Mouse (Mus musculus) right cerebral cortex, adult 18-20 months (tissue): ENCODE results near the gene Krt4.
A peak's percentile ranks its signal among the peaks of the same experiment; 100 is the strongest.

Experiments used
- DNase-seq: peaks from one replicate; pipeline ENCODE4 v3.0.0; 2022; ENCODE audit warnings: mixed read lengths

The Krt4 gene

GRCm38 (mm10) chr15:101924635-101925034, at the start of gene Krt4:
TSS of gene Krt4 (minus strand) at chr15:101924735.
- DNase-seq: no peak

- peak; percentile 92 for DNase-seq
These were observed 49.0 kb upstream of the Krt4 start for GRCm38 (mm10) chr15:101973414-101974077.

- no peak for DNase-seq
These were observed 46.0 kb upstream of the Krt4 start for GRCm38 (mm10) chr15:101970536-101970935.

- DNase-seq: no peak
These were observed 42.3 kb upstream of the Krt4 start for GRCm38 (mm10) chr15:101966808-101967207.

- DNase-seq: no peak
These were observed 34.4 kb upstream of the Krt4 start for GRCm38 (mm10) chr15:101958891-101959290.

GRCm38 (mm10) chr15:101954187-101954586, 29.7 kb upstream of the Krt4 start, which contains the start of gene Krt78:
TSS of gene Krt78 (minus strand) at chr15:101954287.
- no peak for DNase-seq

GRCm38 (mm10) chr15:101952733-101953474, 28.4 kb upstream of the Krt4 start:
- DNase-seq: no peak

- DNase-seq: no peak
These were observed 20.9 kb upstream of the Krt4 start for GRCm38 (mm10) chr15:101945430-101945829.

- DNase-seq: peak; percentile 7
These were observed 17.4 kb upstream of the Krt4 start for GRCm38 (mm10) chr15:101941948-101942347.

- no peak for DNase-seq
These were observed 15.8 kb upstream of the Krt4 start, which contains the start of gene Krt79 for GRCm38 (mm10) chr15:101940274-101940829. TSS of gene Krt79 (minus strand) at chr15:101940324.

- DNase-seq: no peak
These were observed 14.2 kb upstream of the Krt4 start for GRCm38 (mm10) chr15:101938600-101939308.

- no peak for DNase-seq
These were observed 8.5 kb upstream of the Krt4 start for GRCm38 (mm10) chr15:101933024-101933423.

GRCm38 (mm10) chr15:101929666-101930065, 5.1 kb upstream of the Krt4 start:
- no peak for DNase-seq

GRCm38 (mm10) chr15:101929087-101929486, 4.6 kb upstream of the Krt4 start:
- DNase-seq: no peak

GRCm38 (mm10) chr15:101927340-101928080, 3.0 kb upstream of the Krt4 start:
- no peak for DNase-seq

- no peak for DNase-seq
These were observed 506 bp upstream of the Krt4 start for GRCm38 (mm10) chr15:101925041-101925440.

- no peak for DNase-seq
These were observed 2.2 kb downstream of the Krt4 start for GRCm38 (mm10) chr15:101922296-101922695.

- DNase-seq: no peak
These were observed 8.5 kb downstream of the Krt4 start for GRCm38 (mm10) chr15:101916072-101916471.

- no peak for DNase-seq
These were observed 19.7 kb downstream of the Krt4 start for GRCm38 (mm10) chr15:101904849-101905248.

- DNase-seq: no peak
These were observed 22.1 kb downstream of the Krt4 start for GRCm38 (mm10) chr15:101902171-101903149.

GRCm38 (mm10) chr15:101895216-101895615, 29.3 kb downstream of the Krt4 start:
- DNase-seq: no peak
